Mouse (Mus musculus) forebrain, embryonic 13.5 days (tissue): ENCODE measurements at regions not wholly inside any gene's neighbourhood (a gene's known extent, or its start where the extent isn't known, plus 50 kb on each side); places are given as distances from the start of the nearest gene placed in this dataset.

Experiments used
- ATAC-seq: fragments of 200-750 bp; cut with Nextera tagmentation; 2 replicates; pipeline ENCODE4 v1.8.0; 2017
- H3K27ac ChIP-seq: fragments of 300-500 bp; sonication (generic); 2 replicates; pipeline ENCODE4 v1.5.1; 2015; ENCODE audit warnings: inconsistent platforms, mild to moderate bottlenecking, moderate library complexity
- H3K27me3 ChIP-seq: fragments of 300-500 bp; sonication (generic); 2 replicates; pipeline ENCODE4 v1.6.1; 2015; ENCODE audit warnings: mild to moderate bottlenecking, inconsistent platforms
- H3K36me3 ChIP-seq: fragments of 300-500 bp; sonication (generic); 2 replicates; pipeline ENCODE4 v1.6.1; 2015; ENCODE audit warnings: mild to moderate bottlenecking, inconsistent platforms; ENCODE audit not compliant: poor library complexity, severe bottlenecking
- H3K4me1 ChIP-seq: fragments of 300-500 bp; sonication (generic); 2 replicates; pipeline ENCODE4 v1.6.1; 2015; ENCODE audit warnings: inconsistent platforms
- H3K4me2 ChIP-seq: fragments of 300-500 bp; sonication (generic); 2 replicates; pipeline ENCODE4 v1.6.1; 2015; ENCODE audit warnings: inconsistent platforms, mild to moderate bottlenecking, moderate library complexity
- H3K4me3 ChIP-seq: fragments of 300-500 bp; sonication (generic); 2 replicates; pipeline ENCODE4 v1.5.1; 2015; ENCODE audit warnings: mild to moderate bottlenecking, inconsistent platforms
- H3K9ac ChIP-seq: fragments of 300-500 bp; sonication (generic); 2 replicates; pipeline ENCODE4 v1.6.1; 2015; ENCODE audit warnings: mild to moderate bottlenecking, inconsistent platforms
- H3K9me3 ChIP-seq: fragments of 300-500 bp; sonication (generic); replicated peaks from 2 replicates; pipeline ENCODE4 v1.6.1; 2016; ENCODE audit warnings: inconsistent platforms
- WGBS: fragments of 180-500 bp; shearing (Covaris S2); methylation state at CpG from one replicate; pipeline ENCODE4 v1.1.7; 2015; 5-methylcytosine and 5-hydroxymethylcytosine counted together

GRCm38 (mm10) chr13:103512476-103512875 lies 178.2 kb upstream of the Mast4 start:
- no peaks in the 10 kb centered on the region for H3K4me1 ChIP-seq
- no peaks in the 10 kb centered on the region for H3K9me3 ChIP-seq
- H3K27ac ChIP-seq, result no peak overlapping the region
- no peaks in the 10 kb centered on the region for H3K36me3 ChIP-seq
- H3K27me3 ChIP-seq, result no peaks in the 10 kb centered on the region
- H3K9ac ChIP-seq, result no peak overlapping the region
- WGBS, result 87% methylated on average over 7 of the region's 7 CpGs
- no peak overlapping the region for H3K4me3 ChIP-seq
- H3K4me2 ChIP-seq, result no peak overlapping the region
- ATAC-seq, result no peak

DNA sequence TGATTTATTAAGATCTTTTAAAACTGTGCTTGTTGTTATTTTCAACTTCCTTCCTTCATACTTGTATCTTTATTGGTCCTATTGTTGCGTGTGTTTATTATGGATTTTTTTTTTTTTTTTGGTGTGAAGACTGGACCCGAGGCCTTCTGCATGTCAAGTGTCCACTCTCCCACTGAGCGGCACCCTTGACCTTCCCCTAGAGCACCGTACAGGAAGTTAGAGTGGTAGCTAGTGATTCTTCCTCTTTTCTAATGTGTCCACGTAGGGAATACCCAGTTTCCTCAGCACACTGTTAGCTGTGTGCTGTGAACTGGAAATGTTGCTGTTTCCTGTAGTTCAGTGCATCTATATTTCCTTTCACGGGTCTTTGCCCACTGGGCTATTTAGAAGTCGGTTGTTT lies 170.7 kb upstream of the Mast4 start:
- ATAC-seq, result no peak
- no peaks in the 10 kb centered on the region for H3K36me3 ChIP-seq
- 88% methylated on average over 7 of the region's 7 CpGs for WGBS

GRCm38 (mm10) chr13:103499376-103499775 lies 165.1 kb upstream of the Mast4 start:
- no peak overlapping the region for H3K9ac ChIP-seq
- H3K4me3 ChIP-seq, result no peak overlapping the region
- no peaks in the 10 kb centered on the region for H3K9me3 ChIP-seq
- WGBS, result 82% methylated on average over 8 of the region's 8 CpGs
- H3K4me1 ChIP-seq, result no peaks in the 10 kb centered on the region
- H3K4me2 ChIP-seq, result no peak overlapping the region
- H3K27ac ChIP-seq, result no peak overlapping the region
- no peaks in the 10 kb centered on the region for H3K36me3 ChIP-seq
- ATAC-seq, result no peak
- H3K27me3 ChIP-seq, result no peaks in the 10 kb centered on the region

More for the DNA sequence above, 170.7 kb upstream of the Mast4 start:
- no peak overlapping the region for H3K4me3 ChIP-seq
- no peaks in the 10 kb centered on the region for H3K27me3 ChIP-seq
- H3K9me3 ChIP-seq, result no peaks in the 10 kb centered on the region
- no peak overlapping the region for H3K27ac ChIP-seq
- H3K4me1 ChIP-seq, result no peaks in the 10 kb centered on the region
- no peak overlapping the region for H3K4me2 ChIP-seq
- H3K9ac ChIP-seq, result no peak overlapping the region

GRCm38 (mm10) chr13:103494371-103494770 lies 160.1 kb upstream of the Mast4 start:
- ATAC-seq, result no peak
- no peaks in the 10 kb centered on the region for H3K36me3 ChIP-seq
- H3K4me1 ChIP-seq, result 0 out of 2 replicates have a peak, but pooled peaks cover 5% of the 10 kb centered on the region
- no peak overlapping the region for H3K4me2 ChIP-seq
- 80% methylated on average over 9 of the region's 9 CpGs for WGBS
- H3K27ac ChIP-seq, result no peak overlapping the region
- no peaks in the 10 kb centered on the region for H3K27me3 ChIP-seq
- H3K9ac ChIP-seq, result no peak overlapping the region
- no peak overlapping the region for H3K4me3 ChIP-seq
- no peaks in the 10 kb centered on the region for H3K9me3 ChIP-seq

- H3K36me3 ChIP-seq, result no peaks in the 10 kb centered on the region
- ATAC-seq, result no peak
- 0 out of 2 replicates have a peak, but pooled peaks cover 5% of the 10 kb centered on the region for H3K4me1 ChIP-seq
- 89% methylated on average over 7 of the region's 7 CpGs for WGBS
- H3K4me2 ChIP-seq, result no peak overlapping the region
- H3K4me3 ChIP-seq, result no peak overlapping the region
- H3K9ac ChIP-seq, result no peak overlapping the region
- H3K27ac ChIP-seq, result no peak overlapping the region
- no peaks in the 10 kb centered on the region for H3K9me3 ChIP-seq
- H3K27me3 ChIP-seq, result no peaks in the 10 kb centered on the region
Observed at GRCm38 (mm10) chr13:103493567-103493966, 159.3 kb upstream of the Mast4 start.

GRCm38 (mm10) chr13:103490049-103490448 lies 155.8 kb upstream of the Mast4 start:
- H3K9ac ChIP-seq, result no peak overlapping the region
- 0 out of 2 replicates have a peak, but pooled peaks have one; percentile 30 for ATAC-seq
- H3K4me1 ChIP-seq, result 0 out of 2 replicates have a peak, but pooled peaks cover 5% of the 10 kb centered on the region
- no peak overlapping the region for H3K4me3 ChIP-seq
- no peaks in the 10 kb centered on the region for H3K27me3 ChIP-seq
- no peak overlapping the region for H3K4me2 ChIP-seq
- 15% methylated on average over 6 of the region's 6 CpGs for WGBS
- no peak overlapping the region for H3K27ac ChIP-seq
- H3K9me3 ChIP-seq, result no peaks in the 10 kb centered on the region
- no peaks in the 10 kb centered on the region for H3K36me3 ChIP-seq

- 50% methylated on average over 5 of the region's 5 CpGs for WGBS
- no peak overlapping the region for H3K9ac ChIP-seq
- H3K36me3 ChIP-seq, result no peaks in the 10 kb centered on the region
- H3K27me3 ChIP-seq, result no peaks in the 10 kb centered on the region
- no peak overlapping the region for H3K27ac ChIP-seq
- H3K4me3 ChIP-seq, result no peak overlapping the region
- no peak for ATAC-seq
- H3K9me3 ChIP-seq, result no peaks in the 10 kb centered on the region
- no peaks in the 10 kb centered on the region for H3K4me1 ChIP-seq
- H3K4me2 ChIP-seq, result no peak overlapping the region
Observed at GRCm38 (mm10) chr13:103484092-103484491, 149.8 kb upstream of the Mast4 start.

DNA sequence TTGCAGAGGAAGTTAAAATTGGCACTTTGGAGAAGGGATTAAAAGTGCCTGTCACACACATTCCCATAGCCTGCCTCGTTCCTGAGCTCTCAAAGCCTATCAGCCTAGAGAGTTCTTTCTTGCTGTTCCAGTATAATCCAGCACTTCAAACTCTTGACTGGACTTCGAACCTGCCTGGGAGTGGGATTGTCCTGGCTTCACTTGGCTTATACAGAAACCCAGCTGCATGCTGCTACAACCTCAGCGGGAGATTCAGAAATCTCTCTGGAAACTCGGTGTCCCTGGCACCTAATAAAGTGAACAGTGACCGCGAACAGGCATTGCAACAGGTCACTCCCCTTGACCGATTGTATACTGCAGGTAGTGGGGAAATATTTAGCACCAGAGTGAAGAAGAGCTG lies 149.1 kb upstream of the Mast4 start:
- WGBS, result 64% methylated on average over 7 of the region's 7 CpGs
- Histone ChIP-seq H3K4me1 (no peaks in the 10 kb centered on the region), H3K4me2 (no peak overlapping the region), H3K9ac (no peak overlapping the region), H3K4me3 (no peak overlapping the region), H3K27ac (no peak overlapping the region), H3K27me3 (no peaks in the 10 kb centered on the region), H3K36me3 (no peaks in the 10 kb centered on the region), H3K9me3 (no peaks in the 10 kb centered on the region)
- no peak for ATAC-seq

DNA sequence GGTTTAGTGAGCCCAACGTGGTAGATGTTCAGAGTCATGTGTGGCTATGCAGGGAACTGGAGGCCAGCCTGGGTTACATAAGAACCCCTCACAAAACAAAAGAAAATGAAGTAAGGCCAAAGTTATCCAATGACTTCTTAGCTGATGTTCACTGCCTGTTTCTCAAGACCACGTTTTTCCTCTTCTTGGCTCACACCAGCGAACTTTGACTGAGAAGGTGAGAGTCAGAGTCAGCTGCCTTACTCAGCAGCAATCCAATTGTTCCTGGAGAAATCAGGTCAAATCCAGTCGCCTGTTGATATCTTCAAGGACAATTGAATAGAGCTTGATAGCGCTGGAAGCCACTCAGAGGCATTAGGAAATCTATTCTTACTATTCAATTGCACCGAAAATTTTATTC lies 142.0 kb upstream of the Mast4 start:
- H3K4me2 ChIP-seq, result no peak overlapping the region
- no peaks in the 10 kb centered on the region for H3K27me3 ChIP-seq
- no peaks in the 10 kb centered on the region for H3K4me1 ChIP-seq
- H3K27ac ChIP-seq, result no peak overlapping the region
- H3K36me3 ChIP-seq, result no peaks in the 10 kb centered on the region
- ATAC-seq, result no peak
- H3K4me3 ChIP-seq, result no peak overlapping the region
- no peak overlapping the region for H3K9ac ChIP-seq
- 84% methylated on average over 6 of the region's 6 CpGs for WGBS
- H3K9me3 ChIP-seq, result no peaks in the 10 kb centered on the region

GRCm38 (mm10) chr13:103472216-103472615 lies 137.9 kb upstream of the Mast4 start:
- no peak overlapping the region for H3K4me3 ChIP-seq
- 74% methylated on average over 6 of the region's 6 CpGs for WGBS
- H3K27ac ChIP-seq, result no peak overlapping the region
- no peaks in the 10 kb centered on the region for H3K36me3 ChIP-seq
- H3K4me2 ChIP-seq, result no peak overlapping the region
- no peak for ATAC-seq
- H3K4me1 ChIP-seq, result no peaks in the 10 kb centered on the region
- H3K9me3 ChIP-seq, result no peaks in the 10 kb centered on the region
- no peak overlapping the region for H3K9ac ChIP-seq
- H3K27me3 ChIP-seq, result no peaks in the 10 kb centered on the region

DNA sequence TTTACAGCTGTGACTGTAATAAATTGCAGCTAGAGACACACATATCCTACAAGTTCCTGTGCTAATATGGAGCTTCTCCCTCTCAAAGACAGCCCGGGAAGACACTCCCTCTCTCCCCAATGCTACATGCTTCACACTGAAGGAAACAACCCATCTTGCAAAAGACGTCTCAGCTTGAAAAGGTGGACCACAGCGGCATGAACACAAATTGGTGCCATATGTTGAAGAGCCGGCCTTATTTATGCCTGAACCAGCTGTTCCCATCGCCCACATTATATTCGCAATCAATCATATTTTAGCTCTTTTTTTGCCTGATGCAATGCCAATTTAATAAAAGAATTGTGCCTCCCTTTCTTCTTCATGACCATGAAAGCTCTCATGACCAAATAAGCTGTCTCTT lies 135.8 kb upstream of the Mast4 start:
- H3K9me3 ChIP-seq, result no peaks in the 10 kb centered on the region
- no peak overlapping the region for H3K9ac ChIP-seq
- WGBS, result 80% methylated on average over 6 of the region's 6 CpGs
- no peak overlapping the region for H3K27ac ChIP-seq
- H3K36me3 ChIP-seq, result no peaks in the 10 kb centered on the region
- H3K4me2 ChIP-seq, result no peak overlapping the region
- no peak overlapping the region for H3K4me3 ChIP-seq
- H3K27me3 ChIP-seq, result no peaks in the 10 kb centered on the region
- no peak for ATAC-seq
- no peaks in the 10 kb centered on the region for H3K4me1 ChIP-seq

DNA sequence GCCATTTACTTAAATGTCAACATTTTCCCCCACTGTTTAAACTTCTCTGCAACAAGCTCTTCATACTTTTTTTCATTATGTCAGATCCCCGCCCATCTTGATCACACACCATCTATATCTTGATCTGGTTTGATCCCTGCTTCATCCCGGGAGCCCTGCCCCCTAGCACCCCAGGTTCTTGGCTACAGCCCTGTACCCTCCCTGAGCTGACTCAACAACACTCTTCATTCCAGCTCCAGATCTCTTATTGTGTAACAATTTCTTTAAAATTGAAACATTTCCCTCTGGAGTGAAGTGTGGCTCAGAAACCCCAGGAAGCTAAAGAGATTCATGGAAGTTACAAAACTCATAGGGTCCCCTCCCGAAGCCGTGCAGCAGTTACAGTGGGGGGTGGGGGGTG lies 126.2 kb upstream of the Mast4 start:
- Histone ChIP-seq H3K4me3 (no peak overlapping the region), H3K27me3 (no peaks in the 10 kb centered on the region), H3K9me3 (no peaks in the 10 kb centered on the region), H3K36me3 (no peaks in the 10 kb centered on the region), H3K4me1 (no peaks in the 10 kb centered on the region), H3K9ac (no peak overlapping the region), H3K27ac (no peak overlapping the region), H3K4me2 (no peak overlapping the region)
- 86% methylated on average over 4 of the region's 4 CpGs for WGBS
- no peak for ATAC-seq

DNA sequence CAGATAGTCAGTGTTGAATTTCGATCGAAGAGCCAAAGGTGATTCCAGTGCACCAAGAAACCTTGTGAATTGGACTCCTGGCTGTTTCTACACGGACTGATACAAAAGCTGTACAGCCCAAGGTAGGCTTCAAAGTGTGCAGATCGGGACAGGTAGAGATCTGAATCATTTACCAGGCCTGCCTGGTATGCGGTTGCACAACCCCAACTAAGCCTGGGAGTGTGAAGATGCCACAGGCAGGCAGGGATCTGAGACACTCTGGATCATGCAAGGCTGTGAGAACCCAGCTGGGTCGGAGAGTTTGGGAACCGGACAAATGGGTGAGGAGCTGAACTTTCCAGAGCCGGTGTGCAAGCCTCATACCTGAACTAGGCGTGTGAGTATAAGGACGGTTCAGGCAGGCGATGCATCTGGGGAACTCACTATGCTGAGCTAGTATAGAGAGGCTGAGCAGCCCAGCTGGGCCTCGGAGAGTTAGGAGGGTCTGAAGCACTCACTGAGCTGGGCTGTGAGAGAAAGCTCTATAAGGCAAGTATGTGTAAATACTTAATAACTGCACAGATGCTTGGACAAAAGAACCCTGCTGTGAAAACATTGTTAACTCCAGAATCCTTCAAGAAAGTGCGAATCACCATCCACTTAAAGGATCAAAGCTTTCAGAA lies 125.3 kb upstream of the Mast4 start:
- H3K36me3 ChIP-seq, result no peaks in the 10 kb centered on the region
- H3K9me3 ChIP-seq, result no peaks in the 10 kb centered on the region
- H3K27me3 ChIP-seq, result no peaks in the 10 kb centered on the region
- no peak overlapping the region for H3K4me2 ChIP-seq
- H3K4me1 ChIP-seq, result no peaks in the 10 kb centered on the region
- no peak for ATAC-seq
- WGBS, result 81% methylated on average over 13 of the region's 13 CpGs
- no peak overlapping the region for H3K9ac ChIP-seq
- H3K27ac ChIP-seq, result no peak overlapping the region
- no peak overlapping the region for H3K4me3 ChIP-seq
